Mouse (Mus musculus): ENCODE measurements around the gene Clstn1. TPM values are rescaled to one million over a fixed set of nuclear protein-coding genes. Genes with fewer than 3 reads are reported as not detected.

Gene Clstn1
- 12.7 and 15.2 TPM in 2 replicates for total RNA-seq (2017)

DNA sequence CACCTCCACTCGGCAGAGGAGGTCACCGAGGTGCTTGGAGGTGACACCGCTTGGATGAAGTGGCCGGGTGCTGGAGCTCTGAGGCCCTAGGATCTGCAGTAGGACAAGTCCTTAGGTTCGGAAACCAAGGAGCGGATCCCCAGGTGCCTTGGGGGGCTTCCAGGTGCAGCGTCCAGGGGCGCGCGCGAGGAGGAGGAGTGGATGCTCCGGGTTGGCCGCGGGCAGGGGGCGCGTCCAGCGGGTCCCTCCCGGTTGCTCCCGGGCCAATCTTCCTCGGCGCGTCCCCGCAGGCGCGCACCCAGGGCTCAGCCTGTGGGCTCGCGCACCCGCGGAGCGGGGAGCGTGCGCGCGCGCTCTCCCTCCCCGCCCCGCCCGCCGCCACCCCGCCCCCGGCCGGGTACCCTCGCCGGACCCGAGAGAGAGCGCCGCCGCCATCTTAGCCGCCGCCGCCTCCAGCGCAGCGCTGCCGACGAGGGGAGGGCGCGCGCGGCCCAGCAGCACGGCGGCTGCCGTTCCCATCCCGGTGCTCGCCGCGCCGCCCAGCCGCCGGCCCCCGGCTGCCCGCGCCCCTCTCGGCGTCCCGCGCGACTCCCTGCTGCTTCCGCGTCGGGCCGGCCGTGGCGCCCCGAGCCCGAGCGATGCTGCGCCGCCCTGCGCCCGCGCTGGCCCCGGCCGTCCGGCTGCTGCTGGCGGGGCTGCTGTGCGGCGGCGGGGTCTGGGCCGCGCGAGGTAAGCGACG lies at the start of gene Clstn1:
Gene Clstn1, plus strand, starts transcription at position 425 of the 739 bp plus-strand sequence.
- peak in 1 of 2 experiments; percentile 18; a peak in 1 of 4 replicates for ATAC-seq (replicated peaks in 1 of 2; ENCODE audit: insufficient read depth in 1 of 2, low FRiP score in 2 of 2, low TSS enrichment in 1 of 2, low read depth in 1 of 2, poor library complexity in 2 of 2, severe bottlenecking in 2 of 2)

GRCm38 (mm10) chr4:149539441-149539840 lies 46.8 kb upstream of the Clstn1 start:
- ATAC-seq (replicated peaks in 1 of 2; ENCODE audit: insufficient read depth in 1 of 2, low FRiP score in 2 of 2, low TSS enrichment in 1 of 2, low read depth in 1 of 2, poor library complexity in 2 of 2, severe bottlenecking in 2 of 2) = no peak

GRCm38 (mm10) chr4:149541935-149542334 lies 44.3 kb upstream of the Clstn1 start:
- ATAC-seq (replicated peaks in 1 of 2; ENCODE audit: insufficient read depth in 1 of 2, low FRiP score in 2 of 2, low TSS enrichment in 1 of 2, low read depth in 1 of 2, poor library complexity in 2 of 2, severe bottlenecking in 2 of 2) = peak in 1 of 2 experiments; percentile 37; a peak in 1 of 4 replicates

- ATAC-seq (replicated peaks in 1 of 2; ENCODE audit: insufficient read depth in 1 of 2, low FRiP score in 2 of 2, low TSS enrichment in 1 of 2, low read depth in 1 of 2, poor library complexity in 2 of 2, severe bottlenecking in 2 of 2) = no peak
These were observed 43.8 kb upstream of the Clstn1 start for GRCm38 (mm10) chr4:149542431-149542830.

DNA sequence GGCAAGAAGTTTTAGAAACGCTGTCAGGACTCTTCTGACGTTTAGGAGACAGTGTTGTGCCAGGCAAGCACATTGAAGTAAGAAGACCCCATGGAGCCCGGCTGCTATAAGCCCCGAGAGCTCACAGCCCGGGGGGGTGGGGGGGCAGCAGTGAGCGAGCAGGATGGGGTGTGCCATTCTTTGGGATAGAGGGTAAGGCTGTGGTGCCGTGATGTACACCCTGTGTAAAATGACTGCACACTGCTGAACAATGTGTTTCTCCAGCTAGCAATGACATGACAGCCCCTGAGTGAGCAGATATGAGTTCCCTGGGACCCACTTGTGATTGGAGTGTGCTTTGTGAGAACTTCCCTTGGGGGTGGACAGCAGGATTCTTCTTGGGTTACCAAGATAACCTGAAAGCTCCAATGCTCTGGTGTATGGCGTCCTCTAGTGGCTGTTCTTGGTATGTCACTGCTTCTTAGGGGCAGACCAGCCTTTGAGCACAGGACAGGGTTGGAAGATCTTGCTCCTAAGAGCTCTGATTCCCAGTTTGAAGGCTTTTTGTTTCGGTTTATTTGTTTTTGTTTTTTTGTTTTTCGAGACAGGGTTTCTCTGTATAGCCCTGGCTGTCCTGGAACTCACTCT lies 43.2 kb upstream of the Clstn1 start:
- peak; percentile 60 to 68 for ATAC-seq (replicated peaks in 1 of 2; ENCODE audit: insufficient read depth in 1 of 2, low FRiP score in 2 of 2, low TSS enrichment in 1 of 2, low read depth in 1 of 2, poor library complexity in 2 of 2, severe bottlenecking in 2 of 2)

GRCm38 (mm10) chr4:149544892-149545291 lies 41.4 kb upstream of the Clstn1 start:
- no peak for ATAC-seq (replicated peaks in 1 of 2; ENCODE audit: insufficient read depth in 1 of 2, low FRiP score in 2 of 2, low TSS enrichment in 1 of 2, low read depth in 1 of 2, poor library complexity in 2 of 2, severe bottlenecking in 2 of 2)

DNA sequence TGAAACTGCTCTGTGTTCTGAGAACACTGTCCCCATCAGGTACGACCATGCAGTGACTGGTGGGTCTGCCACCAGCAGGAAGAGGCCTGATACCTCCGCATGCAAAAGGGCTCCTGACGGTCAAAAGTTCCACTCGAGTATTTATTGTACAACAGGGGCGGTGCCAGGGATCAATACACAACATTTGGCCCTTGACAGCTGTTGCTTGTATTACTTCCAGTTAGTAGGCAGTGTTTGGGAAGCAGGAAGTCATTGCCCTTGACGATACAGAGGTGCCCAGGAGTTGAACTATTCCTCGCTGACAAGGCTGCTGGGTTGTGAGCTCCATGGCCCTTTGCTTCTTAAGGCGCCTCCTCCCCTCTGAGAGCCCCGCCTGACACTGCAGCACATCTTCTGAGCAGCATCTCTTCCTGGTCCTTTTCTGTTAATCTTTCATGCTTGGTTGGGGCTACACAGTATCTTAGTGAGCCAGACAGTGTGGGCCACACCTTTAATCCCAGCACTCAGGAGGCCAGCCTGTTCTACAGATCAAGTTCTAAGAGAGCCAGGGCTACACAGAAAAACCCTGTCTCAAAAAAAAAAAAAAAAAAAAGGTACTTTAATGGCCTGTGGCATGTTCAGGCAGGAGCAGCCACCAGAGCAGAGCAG lies 39.3 kb upstream of the Clstn1 start:
- ATAC-seq (replicated peaks in 1 of 2; ENCODE audit: insufficient read depth in 1 of 2, low FRiP score in 2 of 2, low TSS enrichment in 1 of 2, low read depth in 1 of 2, poor library complexity in 2 of 2, severe bottlenecking in 2 of 2) = no peak

DNA sequence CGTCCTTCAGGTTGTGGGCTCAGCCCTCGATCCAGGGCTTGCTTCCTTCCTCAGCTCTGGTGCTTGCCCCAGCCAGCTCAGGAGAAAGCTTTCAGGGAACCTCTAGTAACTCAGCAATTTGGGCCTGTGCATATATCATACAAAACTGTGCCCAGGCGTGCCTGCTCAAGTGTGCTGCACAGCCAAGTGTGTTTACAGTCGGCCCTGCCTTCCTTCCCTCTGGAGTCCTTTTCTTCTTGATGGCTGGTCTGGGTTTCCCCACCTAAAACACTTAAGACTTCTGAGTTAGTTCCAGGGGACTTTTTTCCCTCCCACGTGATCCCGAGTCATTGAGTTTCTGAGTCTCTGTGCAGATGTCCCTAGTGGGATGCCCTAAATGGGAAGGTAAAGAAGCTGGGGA lies 38.7 kb upstream of the Clstn1 start:
- ATAC-seq (replicated peaks in 1 of 2; ENCODE audit: insufficient read depth in 1 of 2, low FRiP score in 2 of 2, low TSS enrichment in 1 of 2, low read depth in 1 of 2, poor library complexity in 2 of 2, severe bottlenecking in 2 of 2) = no peak

GRCm38 (mm10) chr4:149549221-149549925 lies 36.9 kb upstream of the Clstn1 start:
- ATAC-seq (replicated peaks in 1 of 2; ENCODE audit: insufficient read depth in 1 of 2, low FRiP score in 2 of 2, low TSS enrichment in 1 of 2, low read depth in 1 of 2, poor library complexity in 2 of 2, severe bottlenecking in 2 of 2) = peak; percentile 58 to 78

DNA sequence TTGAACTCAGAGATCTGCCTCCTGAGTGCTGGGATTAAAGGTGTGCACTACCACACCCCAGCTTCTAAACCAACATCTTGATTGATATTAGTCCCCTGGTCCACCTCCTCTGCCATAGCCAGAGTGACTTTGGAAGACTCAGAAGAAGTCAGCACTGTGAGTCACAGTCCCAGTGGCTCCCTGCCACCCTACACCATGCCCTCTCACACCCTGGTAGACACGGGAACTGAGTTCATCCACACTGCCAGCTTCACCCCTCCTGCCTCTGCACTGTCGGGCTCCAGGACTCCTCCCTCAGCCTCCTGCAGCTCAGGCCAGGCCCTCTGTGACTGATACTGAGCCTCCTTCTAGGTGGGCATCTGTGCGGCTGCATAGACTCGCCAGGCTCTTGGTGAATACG lies 35.4 kb upstream of the Clstn1 start:
- ATAC-seq (replicated peaks in 1 of 2; ENCODE audit: insufficient read depth in 1 of 2, low FRiP score in 2 of 2, low TSS enrichment in 1 of 2, low read depth in 1 of 2, poor library complexity in 2 of 2, severe bottlenecking in 2 of 2) = no peak

- no peak for ATAC-seq (replicated peaks in 1 of 2; ENCODE audit: insufficient read depth in 1 of 2, low FRiP score in 2 of 2, low TSS enrichment in 1 of 2, low read depth in 1 of 2, poor library complexity in 2 of 2, severe bottlenecking in 2 of 2)
These were observed 34.6 kb upstream of the Clstn1 start for GRCm38 (mm10) chr4:149551696-149552095.

- peak; percentile 68 to 75 for ATAC-seq (replicated peaks in 1 of 2; ENCODE audit: insufficient read depth in 1 of 2, low FRiP score in 2 of 2, low TSS enrichment in 1 of 2, low read depth in 1 of 2, poor library complexity in 2 of 2, severe bottlenecking in 2 of 2)
These were observed 32.4 kb upstream of the Clstn1 start for GRCm38 (mm10) chr4:149553834-149554233.

GRCm38 (mm10) chr4:149556111-149556510 lies 30.2 kb upstream of the Clstn1 start:
- no peak for ATAC-seq (replicated peaks in 1 of 2; ENCODE audit: insufficient read depth in 1 of 2, low FRiP score in 2 of 2, low TSS enrichment in 1 of 2, low read depth in 1 of 2, poor library complexity in 2 of 2, severe bottlenecking in 2 of 2)

- ATAC-seq (replicated peaks in 1 of 2; ENCODE audit: insufficient read depth in 1 of 2, low FRiP score in 2 of 2, low TSS enrichment in 1 of 2, low read depth in 1 of 2, poor library complexity in 2 of 2, severe bottlenecking in 2 of 2) = no peak
These were observed 28.4 kb upstream of the Clstn1 start for GRCm38 (mm10) chr4:149557905-149558304.

DNA sequence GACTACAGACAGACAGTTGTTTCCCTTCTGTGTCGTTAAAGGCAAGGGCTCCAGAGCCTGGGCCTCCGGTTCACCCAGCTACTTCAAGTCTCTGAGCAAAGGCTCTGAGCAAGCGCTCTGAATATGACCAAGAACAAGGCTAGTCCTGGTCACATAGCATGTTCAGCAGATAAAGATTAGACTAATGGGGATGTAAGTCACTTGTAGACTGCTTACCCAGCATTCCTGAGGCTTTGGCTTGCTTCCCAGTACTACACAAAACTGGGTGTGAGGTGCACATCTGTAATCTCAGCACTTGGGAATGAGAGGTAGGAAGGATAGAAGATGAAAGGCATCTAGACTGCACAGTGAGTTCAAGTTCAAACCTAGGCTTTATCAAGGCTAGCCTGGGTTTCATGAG lies 27.9 kb upstream of the Clstn1 start:
- no peak for ATAC-seq (replicated peaks in 1 of 2; ENCODE audit: insufficient read depth in 1 of 2, low FRiP score in 2 of 2, low TSS enrichment in 1 of 2, low read depth in 1 of 2, poor library complexity in 2 of 2, severe bottlenecking in 2 of 2)

DNA sequence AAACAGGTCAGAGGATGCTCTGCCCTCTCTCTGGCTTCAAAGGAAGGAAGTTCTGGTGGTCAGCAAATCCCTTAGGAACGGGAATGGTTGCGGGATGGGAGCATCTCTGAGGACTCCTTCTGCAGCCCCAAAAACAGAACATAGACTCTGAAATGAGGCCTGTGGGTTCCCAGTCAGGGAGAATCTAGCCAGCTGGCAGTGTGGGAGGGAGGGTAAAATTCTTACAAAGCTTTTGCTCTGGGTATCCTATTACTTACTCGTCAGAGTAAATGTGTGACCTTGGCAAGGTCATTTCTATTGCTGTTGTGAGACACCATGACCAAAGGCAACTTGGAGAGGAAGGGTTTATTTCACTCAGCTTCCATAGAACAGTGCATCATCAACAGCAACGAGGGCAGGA lies 24.9 kb upstream of the Clstn1 start:
- no peak for ATAC-seq (replicated peaks in 1 of 2; ENCODE audit: insufficient read depth in 1 of 2, low FRiP score in 2 of 2, low TSS enrichment in 1 of 2, low read depth in 1 of 2, poor library complexity in 2 of 2, severe bottlenecking in 2 of 2)

GRCm38 (mm10) chr4:149561986-149562904 lies 24.0 kb upstream of the Clstn1 start:
- ATAC-seq (replicated peaks in 1 of 2; ENCODE audit: insufficient read depth in 1 of 2, low FRiP score in 2 of 2, low TSS enrichment in 1 of 2, low read depth in 1 of 2, poor library complexity in 2 of 2, severe bottlenecking in 2 of 2) = peak; percentile 80 to 82

Measured in hematopoietic stem cell, adult 5-6 weeks (primary cell).